Mouse (Mus musculus) liver, embryonic 14.5 days (tissue): ENCODE results near the gene Pias4.

Experiments
- CTCF ChIP-seq: IDR thresholded peaks from 2 replicates; pipeline ENCODE4 v1.5.1; 2016; ENCODE audit warnings: antibody characterized with exemption, low read depth, control low read depth
- EP300 ChIP-seq: IDR thresholded peaks from 2 replicates; pipeline ENCODE4 v1.6.1; 2016; ENCODE audit warnings: antibody characterized with exemption, low read depth

- no peak for TF ChIP-seq CTCF
- no peak for TF ChIP-seq EP300
Measured at GRCm38 (mm10) chr10:81167200-81168086, at the start of gene Pias4.
